Mouse (Mus musculus) olfactory bulb, adult 2 months (tissue): ENCODE results near the gene Lonp1.

Source experiments
- CTCF ChIP-seq: fragments of 200-500 bp; IDR thresholded peaks from 2 replicates; pipeline ENCODE4 v1.5.1; 2012; ENCODE audit warnings: low read depth, mild to moderate bottlenecking, low read length, moderate library complexity; ENCODE audit not compliant: insufficient read depth
- POLR2A ChIP-seq: fragments of 200-500 bp; IDR thresholded peaks from 2 replicates; pipeline ENCODE4 v1.6.1; 2012; ENCODE audit warnings: mild to moderate bottlenecking, low read depth, low read length, moderate library complexity; ENCODE audit not compliant: insufficient read depth

DNA sequence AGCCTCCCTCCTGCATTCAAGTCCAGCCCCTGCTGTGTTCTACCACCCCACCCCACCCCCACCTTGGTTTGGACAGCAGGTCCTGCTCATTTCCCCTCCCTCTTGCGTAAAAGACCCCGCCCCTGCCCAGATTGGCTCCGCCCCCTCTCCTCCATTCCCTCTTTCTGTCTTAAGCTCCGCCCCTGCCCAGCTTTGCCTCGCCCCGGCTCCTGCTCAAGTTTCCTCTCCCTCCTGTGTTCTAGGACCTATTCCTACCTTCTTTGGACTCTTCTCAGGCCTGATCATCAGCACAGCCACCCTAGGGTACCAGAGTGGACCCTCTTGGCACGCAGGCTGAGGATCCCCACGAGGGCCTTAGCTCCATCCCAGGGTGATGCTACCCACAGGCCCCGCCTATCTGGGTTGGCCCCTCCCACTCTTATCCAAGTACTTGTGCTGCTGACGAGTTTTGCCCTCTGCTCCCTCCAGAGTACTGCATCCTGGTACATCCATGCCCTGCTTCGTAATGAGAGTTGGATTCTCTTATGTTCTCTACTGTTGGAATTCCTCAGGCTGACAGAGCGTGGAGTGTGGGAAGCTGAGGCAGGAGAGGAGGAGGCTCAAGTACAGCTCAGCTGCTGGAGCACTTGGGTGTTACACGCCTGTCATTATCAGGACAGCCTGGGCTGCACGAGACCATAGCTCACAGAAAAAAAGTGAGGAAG lies 14.7 kb downstream of the Lonp1 start:
- TF ChIP-seq CTCF = no peak
- TF ChIP-seq POLR2A = no peak
